Mouse (Mus musculus) gastrocnemius, adult 8-10 months (tissue): ENCODE measurements around the gene 4933430I17Rik. TPM values are rescaled to one million over a fixed set of nuclear protein-coding genes. Genes with fewer than 3 reads are reported as not detected.

Experiments used
- total RNA-seq, 4 experiments: library from RNA; stranded (reverse); gene quantifications; 2 replicates each; pipeline ENCODE4 v1.2.4; 2022

Gene 4933430I17Rik
- total RNA-seq, 4 experiments from 2014 or later = not detected

Other genes with a start within 250 kb of the 4933430I17Rik start
- gene Fkbp15, start 164.8 kb upstream of the 4933430I17Rik start, total RNA-seq = 10 to 100 TPM; 10.0 to 12.0 (median 10.8) TPM
- 1 to 10 TPM; 7.6 to 9.7 (median 8.5) TPM for gene Slc31a1, start 164.6 kb upstream of the 4933430I17Rik start, total RNA-seq
- 10 to 100 TPM; 51.7 to 57.0 (median 54.6) TPM for gene Cdc26, start 116.7 kb upstream of the 4933430I17Rik start, total RNA-seq
- 10 to 100 TPM; 16.9 to 18.2 (median 17.4) TPM for gene Prpf4, start 116.6 kb upstream of the 4933430I17Rik start, total RNA-seq
- not detected for gene Rnf183, start 90.1 kb upstream of the 4933430I17Rik start, total RNA-seq
- under 1 TPM; 0.13 to 0.72 (median 0.45) TPM for gene Wdr31, start 54.5 kb upstream of the 4933430I17Rik start, total RNA-seq
- gene Bspry, start 45.3 kb upstream of the 4933430I17Rik start, total RNA-seq = not detected
- gene Hdhd3, start 21.9 kb upstream of the 4933430I17Rik start, total RNA-seq = 1 to 10 TPM in 3 of 4 experiments, under 1 TPM in 1; 0.40 to 1.8 (median 1.3) TPM
- gene Alad, start 5.5 kb upstream of the 4933430I17Rik start, total RNA-seq = 10 to 100 TPM; 26.1 to 36.7 (median 30.3) TPM
- gene Pole3, start 301 bp upstream of the 4933430I17Rik start, total RNA-seq = 10 to 100 TPM; 14.1 to 18.1 (median 15.1) TPM
- gene Rgs3, start 34.5 kb downstream of the 4933430I17Rik start, total RNA-seq = 1 to 10 TPM; 4.3 to 7.5 (median 5.9) TPM